Comparison of ENCODE assay signal across 8 mouse cellular contexts in genomic region chr2:144369511-144369910, GRCm38 (mm10). TPM values are rescaled to one million over a fixed set of nuclear protein-coding genes. Genes with fewer than 3 reads are reported as not detected.
DNase-seq lines count a peak whose midpoint lies in the region; ATAC-seq and TF ChIP-seq lines count a peak whose summit lies in the region.

No protein-coding gene starts in this region.

- WGBS in kidney, adult 2 months = under 1% methylated on average over 12 of the region's 12 CpGs
- WGBS in hindbrain, embryonic 14.5 days = 1% methylated on average over 12 of the region's 12 CpGs

- peak; percentile 69 for DNase-seq in kidney, adult 2 months
- no peak for DNase-seq in kidney, postnatal 10 days
- peak; percentile 48 for DNase-seq in hindbrain, embryonic 14.5 days (ENCODE audit: low spot score)
- DNase-seq in layer of hippocampus, adult 11-12 months (ENCODE audit: low spot score) = no peak
- DNase-seq in left cerebral cortex, postnatal 25 days (ENCODE audit: low spot score in 2 of 2) = no peak
- no peak for DNase-seq in layer of hippocampus, postnatal 14 days (ENCODE audit: low spot score in 2 of 2)

- peaks cover 7% of the 10 kb centered on the region for H3K4me1 ChIP-seq in kidney, adult 2 months (ENCODE audit: control insufficient read depth, insufficient read depth, low read length)
- peaks cover 3% of the 10 kb centered on the region; the same call in 1 of the 2 replicates for H3K4me1 ChIP-seq in brown adipose tissue, adult 24 weeks (ENCODE audit: control insufficient read depth, insufficient read depth, insufficient read length, low read length)
- peaks cover 16% of the 10 kb centered on the region for H3K4me1 ChIP-seq in hindbrain, embryonic 14.5 days (replicated peaks; ENCODE audit: control insufficient read depth, insufficient read depth, low read length)

- peak overlapping the region; percentile 56 for H3K4me2 ChIP-seq in hindbrain, embryonic 14.5 days (replicated peaks)

- H3K9ac ChIP-seq in hindbrain, embryonic 14.5 days = peak overlapping the region; percentile 79

- H3K9me3 ChIP-seq in hindbrain, embryonic 14.5 days (ENCODE audit: control insufficient read depth, low read length) = no peaks in the 10 kb centered on the region

- ATAC-seq in hindbrain, embryonic 14.5 days (ENCODE audit: low FRiP score) = no peak
- ATAC-seq in megakaryocyte, adult 5-6 weeks (ENCODE audit: poor library complexity, severe bottlenecking) = peak; percentile 30

- intact Hi-C loops in left cerebral cortex, postnatal 25 days (cut with DNase I) = loop anchor here (2.0 kb wide), 2 partner anchors 39 to 77 kb away; no protein-coding TSS in a partner anchor

- H3K36me3 ChIP-seq in kidney, adult 2 months (ENCODE audit: control insufficient read depth, insufficient read depth, low read length) = peaks cover 8% of the 10 kb centered on the region
- peaks cover 26% of the 10 kb centered on the region for H3K36me3 ChIP-seq in hindbrain, embryonic 14.5 days (replicated peaks; ENCODE audit: control insufficient read depth, insufficient read depth)

- TF ChIP-seq CTCF in kidney, adult 2 months (conservative IDR thresholded peaks at IDR 0.05; ENCODE audit: insufficient read depth, insufficient read length, low read depth, low read length) = no peak

- H3K27ac ChIP-seq in kidney, adult 2 months (ENCODE audit: insufficient read depth, low read depth, low read length) = peak overlapping the region; percentile 98
- peak overlapping the region; percentile 80 for H3K27ac ChIP-seq in brown adipose tissue, adult 24 weeks (replicated peaks; ENCODE audit: low read depth, low read length)
- H3K27ac ChIP-seq in hindbrain, embryonic 14.5 days = peak overlapping the region; percentile 94

- no peak for TF ChIP-seq POLR2A in kidney, adult 2 months (IDR thresholded peaks at IDR 0.05; ENCODE audit: low read depth, low read length)

- peak overlapping the region; percentile 100 for H3K4me3 ChIP-seq in kidney, adult 2 months (ENCODE audit: insufficient read depth, low read depth, low read length)
- H3K4me3 ChIP-seq in brown adipose tissue, adult 24 weeks (ENCODE audit: insufficient read depth, low read depth, low read length) = peak overlapping the region; percentile 95
- peak overlapping the region; percentile 89 for H3K4me3 ChIP-seq in hindbrain, embryonic 14.5 days (replicated peaks; ENCODE audit: low read length)

- no peaks in the 10 kb centered on the region for H3K27me3 ChIP-seq in kidney, adult 2 months (replicated peaks; ENCODE audit: control insufficient read depth, insufficient read depth, low read length)
- no peaks in the 10 kb centered on the region for H3K27me3 ChIP-seq in hindbrain, embryonic 14.5 days (ENCODE audit: control insufficient read depth, insufficient read depth, low read length)

RNA-seq across cellular contexts. Expression of gene Pet117, which starts 0.7 kb away (rescaled TPM):
- polyA plus RNA-seq in kidney, adult 2 months (2012; rRNA removed) = not detected in 2 replicates
- 3.4 and 6.3 TPM in 2 replicates for polyA plus RNA-seq in brown adipose tissue, adult 24 weeks (2012; ENCODE audit: insufficient read depth, insufficient read length, missing spikeins)
- polyA plus RNA-seq in hindbrain, embryonic 14.5 days (2014; fragmentation: Nextera tagmentation; extraction: Ambion mirVana) = 0.53 and 3.0 TPM in 2 replicates
- total RNA-seq in megakaryocyte, adult 5-6 weeks (2015) = not detected in 2 replicates
- total RNA-seq in megakaryocyte, adult 5-6 weeks (2017) = not detected in 2 replicates
- total RNA-seq in left cerebral cortex, postnatal 25 days (2021) = 1 to 10 TPM; 7.4 to 9.1 TPM
- 1 to 10 TPM; 5.1 to 8.4 TPM for total RNA-seq in layer of hippocampus, postnatal 14 days (2021)

RNA-seq across cellular contexts. Expression of gene Kat14, which starts 0.7 kb away (rescaled TPM):
- polyA plus RNA-seq in kidney, adult 2 months (2012; rRNA removed) = 43.0 and 44.8 TPM in 2 replicates
- polyA plus RNA-seq in brown adipose tissue, adult 24 weeks (2012; ENCODE audit: insufficient read depth, insufficient read length, missing spikeins) = 9.9 and 17.2 TPM in 2 replicates
- polyA plus RNA-seq in hindbrain, embryonic 14.5 days (2014; fragmentation: Nextera tagmentation; extraction: Ambion mirVana) = 22.4 and 23.3 TPM in 2 replicates
- 36.6 and 44.1 TPM in 2 replicates for total RNA-seq in megakaryocyte, adult 5-6 weeks (2015)
- 22.0 and 24.2 TPM in 2 replicates for total RNA-seq in megakaryocyte, adult 5-6 weeks (2017)
- total RNA-seq in left cerebral cortex, postnatal 25 days (2021) = 10 to 100 TPM; 32.2 to 36.0 TPM
- 10 to 100 TPM; 26.6 to 27.6 TPM for total RNA-seq in layer of hippocampus, postnatal 14 days (2021)

RNA-seq across cellular contexts. Expression of gene Ovol2, which starts 37.6 kb away (rescaled TPM):
- 2.1 and 3.0 TPM in 2 replicates for polyA plus RNA-seq in kidney, adult 2 months (2012; rRNA removed)
- polyA plus RNA-seq in brown adipose tissue, adult 24 weeks (2012; ENCODE audit: insufficient read depth, insufficient read length, missing spikeins) = not detected in 2 replicates
- polyA plus RNA-seq in hindbrain, embryonic 14.5 days (2014; fragmentation: Nextera tagmentation; extraction: Ambion mirVana) = not detected in 2 replicates
- total RNA-seq in megakaryocyte, adult 5-6 weeks (2015) = not detected in 2 replicates
- total RNA-seq in megakaryocyte, adult 5-6 weeks (2017) = not detected in 2 replicates
- 1 to 10 TPM; 6.8 to 8.6 TPM for total RNA-seq in left cerebral cortex, postnatal 25 days (2021)
- under 1 TPM; 0.35 to 0.91 TPM for total RNA-seq in layer of hippocampus, postnatal 14 days (2021)

Comparison
In these comparisons a context has a peak if more than half of its experiments do, and no peak if none do; other contexts are left out.
1. DNase-seq: peak in kidney, adult 2 months (single experiment) and hindbrain, embryonic 14.5 days (single experiment); none in kidney, postnatal 10 days (single experiment), layer of hippocampus, adult 11-12 months (single experiment), left cerebral cortex, postnatal 25 days (0 of 2) and layer of hippocampus, postnatal 14 days (0 of 2).
2. RNA of gene Pet117, which starts 0.7 kb away (total RNA-seq): 7.4 to 9.1 TPM in left cerebral cortex, postnatal 25 days and 5.1 to 8.4 TPM in layer of hippocampus, postnatal 14 days; not detected in megakaryocyte, adult 5-6 weeks; every median in the first group is over 4 times any median in the second.
3. RNA of gene Ovol2, which starts 37.6 kb away (total RNA-seq): 6.8 to 8.6 TPM in left cerebral cortex, postnatal 25 days; 0.35 to 0.91 TPM in layer of hippocampus, postnatal 14 days and not detected in megakaryocyte, adult 5-6 weeks; every median in the first group is over 4 times any median in the second.
4. Peak in every context shown above with its lines, with median percentiles within 50 percentile points of each other: H3K27ac ChIP-seq and H3K4me3 ChIP-seq.